Mouse (Mus musculus) erythroblast, embryonic 14.5 days (primary cell): ENCODE measurements around the gene Mybph.

ENCODE experiments used
- GATA1 ChIP-seq: IDR thresholded peaks from 2 replicates; pipeline ENCODE4 v1.6.1; 2012; ENCODE audit warnings: low read length, inconsistent platforms, mixed read lengths
- TAL1 ChIP-seq: IDR thresholded peaks from 3 replicates; pipeline ENCODE4 v1.6.1; 2012; ENCODE audit warnings: low read length, inconsistent platforms, mixed read lengths

DNA sequence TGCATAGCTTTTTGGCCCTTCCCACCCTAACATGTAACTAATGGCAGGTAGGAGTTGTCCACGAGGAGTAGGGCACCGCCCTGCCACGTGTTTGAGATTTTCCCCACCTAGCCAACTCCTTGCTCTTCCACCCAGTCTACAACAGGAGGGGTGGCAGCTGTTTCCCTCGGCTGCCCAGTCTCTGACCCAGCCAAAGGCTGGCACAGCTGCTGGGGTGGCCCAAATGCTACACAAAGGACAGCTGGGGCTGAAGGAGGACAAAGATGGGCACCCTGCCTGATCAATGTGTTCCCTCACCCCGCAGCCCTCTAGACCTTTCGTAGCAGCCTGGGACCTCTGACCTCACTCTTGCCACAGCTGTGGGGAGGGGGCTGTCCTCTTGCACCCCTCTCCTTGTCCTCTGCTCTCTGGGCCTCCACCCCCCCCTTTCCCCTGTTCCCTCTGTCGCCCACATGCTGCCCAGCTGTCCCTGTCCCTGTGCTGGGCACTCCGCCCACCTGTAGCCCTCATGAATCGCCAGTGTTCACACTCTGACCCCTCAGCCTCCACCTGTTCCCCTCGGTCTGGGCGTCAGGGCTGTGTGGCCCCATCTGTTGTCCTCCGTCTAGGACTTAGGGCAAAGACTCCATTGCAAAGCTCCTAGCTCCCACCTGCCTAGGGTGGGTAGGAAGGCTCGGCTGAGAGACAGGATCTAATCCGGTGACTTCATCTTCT lies 51.9 kb downstream of the Mybph start:
- TF ChIP-seq GATA1 (no peak), TAL1 (no peak)
